Mouse (Mus musculus) kidney, postnatal 10 days (tissue): ENCODE results near the gene Tmem178b.

Source experiments
- DNase-seq: peaks from one replicate; pipeline ENCODE4 v3.0.0; 2021; ENCODE audit warnings: mixed read lengths

Tmem178b gene

GRCm38 (mm10) chr6:39872901-39873591 lies at the start of gene Tmem178b:
Tmem178b (plus strand) TSS chr6:39873271.
- peak; percentile 18 for DNase-seq

GRCm38 (mm10) chr6:39828736-39829135 lies 44.3 kb upstream of the Tmem178b start:
- peak; percentile 24 for DNase-seq

GRCm38 (mm10) chr6:39843698-39844342 lies 29.3 kb upstream of the Tmem178b start:
- DNase-seq = no peak

GRCm38 (mm10) chr6:39847538-39847937 lies 25.5 kb upstream of the Tmem178b start:
- DNase-seq = no peak

DNA sequence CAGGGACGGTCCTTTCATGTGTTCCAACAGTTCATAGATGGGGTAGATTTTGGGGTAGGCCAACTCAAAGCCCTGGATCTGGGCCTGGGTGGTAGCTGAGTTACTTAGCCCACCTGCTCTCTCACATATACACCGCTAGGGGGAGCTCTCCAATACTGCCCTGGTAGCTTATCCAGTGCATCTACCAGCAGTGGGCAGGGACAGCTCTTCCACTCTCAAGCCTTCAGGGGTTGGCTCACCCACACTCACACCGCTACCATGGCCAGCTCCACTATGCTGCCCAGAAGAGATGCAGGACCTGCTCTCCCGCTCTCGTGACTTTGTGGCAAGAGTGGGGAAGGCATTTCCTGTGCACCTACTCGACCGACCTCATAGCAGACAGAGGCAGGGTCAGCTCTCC lies 24.3 kb upstream of the Tmem178b start:
- peak; percentile 4 for DNase-seq

- DNase-seq = no peak
These were observed 23.4 kb upstream of the Tmem178b start for GRCm38 (mm10) chr6:39849667-39850066.

DNA sequence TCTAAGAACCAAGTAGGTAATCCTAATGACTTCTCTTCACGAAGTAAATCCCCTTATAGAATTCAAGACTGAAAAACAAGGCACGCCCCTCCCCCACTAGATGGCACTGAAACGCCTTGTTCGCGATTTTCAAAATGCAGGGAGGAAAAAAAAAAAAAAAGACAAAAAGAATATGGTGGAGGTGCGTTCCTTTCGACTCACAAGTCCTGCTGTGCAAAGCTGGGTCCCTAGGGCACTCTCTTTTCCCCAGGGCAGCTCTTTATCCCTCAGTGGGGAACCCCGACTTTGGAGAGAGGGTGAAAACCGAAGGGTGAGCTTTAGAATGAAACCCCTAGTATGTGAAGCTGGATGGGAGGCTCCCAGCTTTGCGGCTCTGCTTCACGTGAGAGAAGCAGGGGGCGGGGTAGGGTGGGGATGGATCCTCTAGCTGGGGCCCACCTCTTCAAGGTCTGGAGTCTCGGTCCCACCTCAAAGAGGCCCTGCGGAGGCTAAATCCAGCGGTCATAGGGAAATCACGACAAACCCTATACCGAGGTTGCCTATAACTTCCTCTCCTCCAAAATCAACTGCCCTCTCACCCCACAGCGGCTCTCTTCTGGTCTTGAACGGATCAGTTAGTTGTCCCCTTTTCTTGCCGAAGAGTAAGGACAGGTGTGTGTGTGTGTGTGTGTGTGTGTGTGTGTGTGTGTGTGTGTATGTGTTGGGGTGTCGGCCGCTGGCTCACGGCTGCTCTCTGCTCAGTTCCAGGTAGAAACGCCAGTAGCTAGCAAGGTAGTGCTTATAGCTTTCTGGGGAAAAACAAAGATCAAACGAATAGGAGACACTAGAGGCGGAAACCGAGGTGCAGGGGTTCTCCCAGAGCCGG lies 2.6 kb upstream of the Tmem178b start:
- DNase-seq = peak; percentile 50

DNA sequence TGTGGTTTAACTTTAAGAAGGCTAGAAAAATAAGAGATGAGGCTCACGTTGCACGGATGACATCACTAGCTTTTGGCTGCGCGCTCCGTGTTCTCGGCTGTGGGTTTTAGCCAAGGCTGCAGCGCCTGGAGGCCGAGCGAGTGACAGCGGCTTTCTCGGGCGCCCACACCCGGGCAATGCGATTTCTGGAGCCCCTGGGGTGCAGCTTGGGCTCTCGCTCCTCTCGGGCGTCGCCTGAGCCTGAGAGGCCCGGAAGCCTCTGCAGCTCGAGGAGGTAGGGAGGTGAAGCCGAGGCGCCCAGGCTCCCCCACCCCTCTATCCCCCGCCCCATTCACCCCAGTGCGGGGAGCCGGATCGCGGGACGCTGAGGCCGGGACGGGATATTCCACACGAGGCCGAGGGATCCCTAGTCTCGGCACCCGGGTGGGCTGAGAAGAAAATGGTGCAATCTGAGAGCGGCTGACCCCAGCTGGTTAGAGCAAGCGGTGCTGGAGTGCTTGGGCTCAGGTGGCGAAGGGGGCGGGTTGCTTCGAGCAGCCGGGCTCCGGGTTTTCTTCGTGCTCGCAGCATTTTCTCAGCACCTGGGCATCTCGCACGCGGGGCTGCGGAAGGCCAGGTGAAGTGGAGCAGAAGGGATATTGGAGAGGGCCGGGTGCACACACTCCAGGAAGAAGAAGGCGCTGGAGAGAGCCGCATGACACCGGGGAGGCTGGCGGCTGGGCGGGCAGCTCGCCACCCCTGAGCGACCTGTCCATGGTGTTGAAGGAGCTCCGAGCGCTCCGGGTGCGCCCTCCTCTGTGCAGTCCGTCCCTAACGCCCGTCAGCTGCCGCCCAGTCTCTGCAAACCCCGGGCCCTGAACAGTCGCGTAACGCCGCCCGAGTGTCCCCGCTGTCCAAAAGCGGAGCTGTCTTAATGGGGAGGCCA lies 1.4 kb upstream of the Tmem178b start:
- peak; percentile 73 for DNase-seq

GRCm38 (mm10) chr6:39872306-39872900 lies 668 bp upstream of the Tmem178b start:
- peak; percentile 12 for DNase-seq

- DNase-seq = no peak
These were observed 2.1 kb downstream of the Tmem178b start for GRCm38 (mm10) chr6:39875186-39875585.

- no peak for DNase-seq
These were observed 3.4 kb downstream of the Tmem178b start for GRCm38 (mm10) chr6:39876444-39876843.

DNA sequence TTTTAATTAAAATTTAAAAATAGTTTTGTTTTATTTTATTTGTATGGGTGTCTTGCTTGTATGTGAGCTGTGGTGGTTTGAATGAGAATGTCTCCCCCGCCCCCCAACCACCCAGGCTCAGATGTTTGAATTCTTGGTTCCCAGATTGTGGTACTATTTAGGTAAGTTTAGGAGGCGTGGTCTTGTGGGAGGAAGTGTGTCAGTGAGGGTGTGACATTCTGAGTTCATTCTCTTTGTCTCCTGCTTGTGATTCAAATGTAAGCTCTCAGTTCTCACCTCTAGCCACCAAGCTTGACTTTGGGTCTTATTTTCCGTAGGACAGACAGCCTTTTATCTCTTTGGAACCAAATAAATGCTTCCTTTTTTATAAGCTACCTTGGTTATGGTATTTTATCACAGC lies 17.7 kb downstream of the Tmem178b start:
- no peak for DNase-seq

DNA sequence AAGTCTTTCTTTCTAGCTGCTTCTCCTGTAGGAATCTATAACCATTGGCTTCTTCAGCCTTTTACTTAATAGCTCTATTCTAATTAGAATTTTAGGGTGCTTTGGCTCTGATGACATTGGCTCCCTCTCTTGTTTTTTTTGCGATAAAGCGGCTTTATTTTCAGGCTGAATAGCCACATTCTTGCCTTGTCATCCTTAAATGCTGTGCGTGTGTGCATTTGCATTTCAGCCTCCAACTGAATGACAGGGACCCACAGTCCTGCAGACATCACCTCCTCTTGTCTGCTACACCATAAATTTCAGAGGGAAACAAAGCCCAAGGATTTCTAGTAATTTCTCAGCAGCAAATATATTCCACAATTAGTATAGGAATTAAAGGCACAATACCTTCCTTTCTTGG lies 23.4 kb downstream of the Tmem178b start:
- no peak for DNase-seq

- peak; percentile 60 for DNase-seq
These were observed 26.2 kb downstream of the Tmem178b start for GRCm38 (mm10) chr6:39899231-39899630.

DNA sequence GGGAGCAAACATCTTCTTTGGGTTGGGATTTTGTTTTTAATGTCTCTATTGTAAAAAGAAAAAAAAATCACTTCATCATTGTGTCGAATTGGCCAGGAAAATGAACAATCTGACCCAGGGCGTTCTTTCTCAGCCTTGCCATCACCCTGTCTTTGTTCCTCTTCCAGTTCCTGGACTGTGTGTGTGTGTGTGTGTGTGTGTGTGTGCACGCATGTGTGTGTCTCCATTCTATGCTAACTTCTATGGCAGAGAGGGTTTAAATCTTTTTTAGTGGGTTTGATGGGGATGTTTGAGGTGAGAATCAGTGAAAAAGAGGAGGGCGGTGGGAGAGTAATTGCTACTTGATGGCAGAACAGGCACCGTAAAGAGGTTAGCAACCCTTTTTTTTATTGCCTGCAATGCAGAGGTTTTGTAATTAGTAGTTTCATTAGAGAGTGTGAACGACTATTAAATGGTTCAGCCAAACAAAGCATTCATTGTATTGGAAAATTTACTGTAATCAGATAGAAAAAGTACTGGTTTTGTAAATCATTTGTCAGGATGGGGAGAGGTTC lies 30.2 kb downstream of the Tmem178b start:
- DNase-seq = no peak

GRCm38 (mm10) chr6:39903845-39904244 lies 30.8 kb downstream of the Tmem178b start:
- no peak for DNase-seq

DNA sequence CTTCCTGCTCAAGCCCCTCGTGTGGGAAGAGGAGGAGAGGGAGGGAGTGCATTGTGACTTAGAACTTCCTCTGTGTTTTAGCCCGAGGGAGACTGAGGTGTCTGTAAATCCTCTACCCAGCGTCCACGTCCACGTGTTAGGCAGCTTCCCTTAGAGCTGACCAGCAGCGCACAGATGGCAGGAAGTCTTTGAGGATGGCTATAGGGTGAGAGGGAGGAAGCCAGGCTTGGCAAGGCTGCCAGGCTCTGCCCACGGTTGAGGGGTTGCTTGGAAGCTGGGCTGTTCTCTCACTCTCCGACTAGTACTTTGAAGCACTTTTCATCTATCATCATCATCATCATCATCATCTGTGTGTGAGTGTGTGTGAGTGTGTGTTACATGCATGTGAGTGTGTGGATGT lies 41.9 kb downstream of the Tmem178b start:
- no peak for DNase-seq

DNA sequence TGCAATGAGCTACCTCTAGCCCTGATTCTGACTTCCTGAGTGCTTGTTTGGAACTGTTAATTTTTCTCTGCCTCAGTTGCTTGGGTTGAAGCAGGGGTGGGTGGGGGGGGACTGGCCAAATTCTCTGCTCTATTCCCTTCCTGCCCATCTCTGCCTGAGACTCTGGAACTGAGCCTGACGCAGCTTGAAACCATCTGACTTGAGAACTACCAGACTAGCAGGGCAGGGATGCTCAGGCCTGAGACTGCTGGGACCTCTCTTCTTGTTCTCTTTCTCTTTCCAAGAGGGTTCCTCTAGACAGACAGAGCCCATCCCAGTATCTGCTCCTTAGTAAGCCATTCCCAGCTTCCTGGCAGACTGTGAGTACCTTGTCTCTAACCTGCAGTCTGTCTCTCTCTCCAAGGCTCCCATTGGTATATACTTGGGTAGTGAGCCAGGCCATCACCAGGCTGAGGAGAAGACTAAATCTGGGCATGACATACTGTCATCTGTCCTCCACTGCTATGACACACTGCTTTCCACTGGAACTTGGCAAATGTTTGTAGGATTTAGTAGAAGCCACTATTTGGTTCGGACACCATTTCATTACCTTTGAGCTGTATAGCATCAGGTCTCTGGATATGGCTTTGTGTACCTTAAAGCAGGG lies 42.7 kb downstream of the Tmem178b start:
- no peak for DNase-seq

- no peak for DNase-seq
These were observed 43.4 kb downstream of the Tmem178b start for GRCm38 (mm10) chr6:39916514-39916913.

DNA sequence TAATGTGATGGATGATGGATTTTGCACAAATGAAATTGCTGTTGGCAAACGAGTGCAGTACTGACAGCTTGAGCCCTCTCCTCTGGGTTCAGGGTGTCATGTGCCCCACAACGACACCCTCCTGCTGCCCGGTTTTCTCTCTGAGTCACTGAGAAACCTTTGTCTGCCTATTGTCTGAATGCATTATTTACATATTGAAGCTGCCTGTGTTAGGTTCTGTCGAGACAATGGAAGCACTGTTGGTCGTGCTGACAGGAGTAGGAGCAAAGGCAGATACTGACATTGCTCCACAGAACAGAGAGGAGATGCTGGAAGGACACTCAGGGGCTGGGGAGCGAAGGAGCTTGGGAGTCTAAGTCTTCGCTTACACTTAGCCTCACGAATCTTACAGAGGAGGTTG lies 44.2 kb downstream of the Tmem178b start:
- no peak for DNase-seq

DNA sequence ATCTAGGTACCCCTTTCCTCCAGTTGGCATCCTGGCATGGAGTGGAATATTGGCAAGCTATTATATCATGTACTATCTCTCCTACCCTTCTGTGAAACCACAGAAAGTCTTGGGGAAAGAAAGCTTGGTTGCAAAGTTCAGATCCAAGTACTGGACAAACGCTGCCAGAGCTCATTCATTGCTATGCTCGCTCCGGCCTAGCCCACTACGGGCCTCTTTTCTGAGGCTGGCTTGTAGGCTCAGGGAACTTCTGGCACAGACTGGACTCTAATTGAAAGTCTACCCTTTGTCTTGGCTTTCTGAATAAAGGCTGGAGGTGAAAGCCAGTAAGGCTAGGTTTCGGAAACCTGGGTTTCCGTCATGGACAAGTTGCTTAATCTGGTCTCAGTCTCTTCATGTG lies 44.7 kb downstream of the Tmem178b start:
- no peak for DNase-seq
